Mouse (Mus musculus) spleen, adult 2 months (tissue): ENCODE data around the gene Negr1. TPM values are rescaled to one million over a fixed set of nuclear protein-coding genes. Genes with fewer than 3 reads are reported as not detected.

ENCODE experiments used
- DNase-seq, 2 experiments: peaks; one replicate each; pipeline versions ENCODE4 v3.0.0 to v3.0.0-alpha.2; 2012 to 2021; ENCODE audit warnings: low spot score in 2 of 2, low read depth in 1 of 2
- H3K27ac ChIP-seq: fragments of 200-500 bp; 2 replicates; pipeline ENCODE4 v1.5.1; 2012; ENCODE audit warnings: low read length, inconsistent platforms; ENCODE audit not compliant: insufficient read depth
- H3K27me3 ChIP-seq: fragments of 200-500 bp; 2 replicates; pipeline ENCODE4 v1.6.1; 2012; ENCODE audit warnings: mild to moderate bottlenecking, moderate library complexity, low read length, inconsistent platforms; ENCODE audit not compliant: control insufficient read depth, insufficient read depth
- H3K36me3 ChIP-seq: fragments of 200-500 bp; 2 replicates; pipeline ENCODE4 v1.6.1; 2012; ENCODE audit warnings: mild to moderate bottlenecking, low read length, inconsistent platforms; ENCODE audit not compliant: control insufficient read depth, insufficient read depth
- H3K4me1 ChIP-seq: fragments of 200-500 bp; 2 replicates; pipeline ENCODE4 v1.6.1; 2011; ENCODE audit warnings: inconsistent platforms; ENCODE audit not compliant: control insufficient read depth, insufficient read depth, insufficient read length
- H3K4me3 ChIP-seq: fragments of 200-500 bp; 2 replicates; pipeline ENCODE4 v1.5.1; 2011; ENCODE audit warnings: mild to moderate bottlenecking, inconsistent platforms; ENCODE audit not compliant: insufficient read depth, insufficient read length; ENCODE audit errors: extremely low read depth
- CTCF ChIP-seq: fragments of 200-500 bp; IDR thresholded peaks from 2 replicates; pipeline ENCODE4 v1.5.1; 2011; ENCODE audit warnings: mild to moderate bottlenecking, inconsistent platforms; ENCODE audit not compliant: insufficient read depth, insufficient read length, insufficient replicate concordance; ENCODE audit errors: extremely low read depth
- POLR2A ChIP-seq: fragments of 200-500 bp; IDR thresholded peaks from 2 replicates; pipeline ENCODE4 v1.6.1; 2011; ENCODE audit warnings: low read depth, low read length, inconsistent platforms
- WGBS: fragments of 180-500 bp; shearing (Covaris S2); methylation state at CpG from one replicate; pipeline ENCODE4 v1.1.7; 2018; 5-methylcytosine and 5-hydroxymethylcytosine counted together
- polyA plus RNA-seq: library from polyadenylated mRNA; depleted of rRNA; stranded (reverse); fragments of >200 nt; gene quantifications from 2 replicates; pipeline ENCODE4 v1.2.3, GENCODE M21; 2012

Gene Negr1
- polyA plus RNA-seq, 1 experiment = 0.05 TPM

DNA sequence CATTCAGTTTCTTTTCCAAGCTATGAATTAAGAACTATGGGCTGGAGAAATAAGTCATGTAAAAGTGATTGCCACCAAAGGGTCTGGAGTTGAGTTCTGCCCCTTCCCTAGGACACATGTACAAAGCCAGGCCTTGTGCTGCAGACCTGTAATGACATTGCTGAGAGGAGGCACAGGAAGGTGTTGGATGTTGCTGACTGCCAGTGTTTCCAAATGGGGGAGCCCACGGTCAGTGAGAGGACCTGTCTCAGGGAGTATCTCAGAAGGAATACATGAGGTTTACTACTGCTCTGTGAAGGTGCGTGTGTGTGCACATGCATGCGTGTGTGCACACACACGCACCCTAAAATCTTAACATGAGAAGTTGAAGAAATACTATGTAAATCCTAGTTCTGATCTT, 393.5 kb downstream of the Negr1 start:
- Histone ChIP-seq H3K27ac (no peak overlapping the region), H3K4me3 (no peak overlapping the region), H3K27me3 (no peaks in the 10 kb centered on the region), H3K36me3 (no peaks in the 10 kb centered on the region), H3K4me1 (no peaks in the 10 kb centered on the region)
- no peak for TF ChIP-seq POLR2A
- no peak for TF ChIP-seq CTCF
- WGBS = 85% methylated on average over 4 of the region's 4 CpGs
- DNase-seq = no peak

DNA sequence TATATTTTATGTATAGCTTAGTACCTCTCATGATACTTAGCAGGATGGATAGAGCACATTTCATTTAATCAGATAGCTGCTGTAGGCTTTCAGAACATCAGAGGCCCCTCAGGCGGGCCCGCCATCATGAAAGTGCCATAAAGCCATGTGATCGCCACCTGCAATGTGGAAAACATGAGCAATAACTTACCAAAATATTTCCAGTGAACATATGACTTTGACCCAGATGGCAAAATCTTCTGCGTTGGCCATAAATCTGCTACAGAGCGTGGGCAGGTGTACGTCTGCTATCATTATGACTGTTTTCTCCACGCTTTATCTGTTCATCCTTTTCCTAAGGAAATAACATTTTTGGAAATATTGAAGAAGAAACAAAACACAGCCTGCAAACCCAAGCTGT, 397.0 kb downstream of the Negr1 start:
- DNase-seq = no peak
- TF ChIP-seq POLR2A (no peak), CTCF (no peak)
- 95% methylated on average over 7 of the region's 7 CpGs for WGBS
- Histone ChIP-seq H3K27me3 (no peaks in the 10 kb centered on the region), H3K36me3 (no peaks in the 10 kb centered on the region), H3K4me1 (no peaks in the 10 kb centered on the region), H3K4me3 (no peak overlapping the region), H3K27ac (no peak overlapping the region)

DNA sequence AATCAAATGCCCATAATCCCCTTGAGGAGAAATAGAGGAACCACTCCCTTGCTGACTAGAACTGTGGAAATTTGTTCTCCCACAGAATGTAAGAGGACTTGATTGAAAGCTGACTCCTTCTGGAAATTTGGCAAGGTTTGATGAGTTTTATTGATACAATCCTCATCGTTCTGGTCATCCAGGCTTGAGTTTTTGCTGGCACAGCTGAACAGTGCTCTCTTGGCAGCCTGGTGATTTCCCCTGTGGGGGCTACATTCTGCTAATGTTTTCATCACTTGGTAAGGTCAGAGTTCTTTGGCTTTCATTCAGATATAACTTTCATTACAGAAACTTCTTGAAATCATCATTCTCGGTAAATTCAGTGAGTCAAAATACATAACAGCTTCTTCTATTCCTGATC, 407.2 kb downstream of the Negr1 start:
- no peaks in the 10 kb centered on the region for H3K4me1 ChIP-seq
- TF ChIP-seq POLR2A (no peak), CTCF (no peak)
- H3K4me3 ChIP-seq = no peak overlapping the region
- H3K36me3 ChIP-seq = no peaks in the 10 kb centered on the region
- DNase-seq = no peak
- H3K27me3 ChIP-seq = no peaks in the 10 kb centered on the region
- 82% methylated on average over 2 of the region's 2 CpGs for WGBS
- H3K27ac ChIP-seq = no peak overlapping the region

DNA sequence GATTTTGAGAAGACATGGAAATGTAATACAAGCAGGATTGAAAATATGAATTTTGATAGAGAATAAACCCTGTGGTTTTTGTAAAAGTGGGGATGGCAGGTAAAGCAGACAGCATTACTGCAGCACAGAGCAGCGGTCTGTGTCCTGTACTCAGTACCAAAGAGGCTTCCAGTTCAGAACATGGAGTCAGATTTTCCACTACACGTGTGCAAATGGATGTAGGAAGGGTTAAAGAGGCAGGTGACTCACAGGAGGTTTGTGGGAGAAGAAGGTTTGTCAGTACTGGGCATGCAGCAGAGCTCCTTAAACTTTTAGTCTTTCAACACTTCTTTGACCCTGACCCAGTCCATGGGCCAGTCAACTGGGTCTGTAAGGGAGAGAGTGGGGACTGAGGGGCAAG, 409.5 kb downstream of the Negr1 start:
- DNase-seq = no peak
- Histone ChIP-seq H3K27ac (no peak overlapping the region), H3K4me3 (no peak overlapping the region), H3K36me3 (no peaks in the 10 kb centered on the region), H3K27me3 (no peaks in the 10 kb centered on the region), H3K4me1 (no peaks in the 10 kb centered on the region)
- WGBS = 74% methylated on average over 2 of the region's 2 CpGs
- TF ChIP-seq CTCF = no peak
- TF ChIP-seq POLR2A = no peak

DNA sequence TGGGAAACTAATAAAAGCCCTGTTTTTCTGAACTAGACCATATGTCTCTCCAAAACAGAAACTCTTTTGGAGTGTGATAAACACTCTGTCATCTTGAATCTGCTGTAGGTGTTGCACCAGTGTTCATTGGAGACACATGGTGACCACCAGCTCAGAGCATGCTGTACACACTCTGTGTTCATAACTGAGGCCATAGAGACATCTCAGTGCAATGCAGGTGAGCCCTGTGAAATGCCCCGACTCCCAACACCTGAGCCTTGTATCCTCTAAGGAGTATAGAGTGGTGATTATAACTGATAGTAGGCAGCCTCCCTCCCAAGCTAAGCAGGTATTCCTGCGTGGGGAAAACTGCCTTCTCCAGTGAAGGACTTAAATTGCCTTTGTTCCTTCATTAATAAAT, 415.2 kb downstream of the Negr1 start:
- Histone ChIP-seq H3K36me3 (no peaks in the 10 kb centered on the region), H3K27ac (no peak overlapping the region), H3K27me3 (no peaks in the 10 kb centered on the region), H3K4me1 (no peaks in the 10 kb centered on the region), H3K4me3 (no peak overlapping the region)
- 54% methylated on average over 2 of the region's 2 CpGs for WGBS
- TF ChIP-seq CTCF (no peak), POLR2A (no peak)
- DNase-seq = no peak

DNA sequence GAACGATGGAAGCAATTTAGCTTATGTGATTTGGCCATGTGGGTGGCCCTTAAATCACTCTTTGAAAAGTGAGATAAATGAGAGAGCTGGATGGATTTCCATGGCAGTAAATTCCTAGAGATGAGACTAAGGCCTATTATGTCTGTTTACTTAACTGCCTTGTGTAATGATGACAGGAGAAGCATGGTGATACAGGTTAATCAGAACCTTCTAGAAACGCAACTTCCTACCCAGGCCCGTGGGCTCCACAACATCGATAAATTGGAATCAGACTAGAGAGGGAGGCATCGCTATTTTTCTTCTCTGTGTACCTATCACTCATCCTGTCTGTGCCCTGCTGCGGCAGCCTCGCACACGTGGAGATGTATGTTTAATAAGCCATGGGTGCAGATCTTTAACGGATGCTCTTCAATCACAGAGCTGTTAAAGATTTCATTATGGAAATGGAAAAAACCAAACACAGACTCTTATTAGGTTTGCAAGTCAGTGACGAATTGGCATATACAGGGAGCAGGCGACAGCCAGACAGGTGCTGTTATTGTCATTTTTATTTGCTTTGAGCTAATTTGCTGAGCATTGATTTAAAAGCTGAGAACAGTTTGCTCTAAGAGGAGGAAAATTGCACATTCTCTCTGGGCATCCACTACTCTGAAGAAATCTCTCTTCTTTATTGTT, 418.6 kb downstream of the Negr1 start:
- Histone ChIP-seq H3K4me3 (no peak overlapping the region), H3K27ac (no peak overlapping the region), H3K36me3 (no peaks in the 10 kb centered on the region), H3K27me3 (no peaks in the 10 kb centered on the region), H3K4me1 (no peaks in the 10 kb centered on the region)
- no peak for DNase-seq
- WGBS = 90% methylated on average over 11 of the region's 11 CpGs
- no peak for TF ChIP-seq CTCF
- no peak for TF ChIP-seq POLR2A

DNA sequence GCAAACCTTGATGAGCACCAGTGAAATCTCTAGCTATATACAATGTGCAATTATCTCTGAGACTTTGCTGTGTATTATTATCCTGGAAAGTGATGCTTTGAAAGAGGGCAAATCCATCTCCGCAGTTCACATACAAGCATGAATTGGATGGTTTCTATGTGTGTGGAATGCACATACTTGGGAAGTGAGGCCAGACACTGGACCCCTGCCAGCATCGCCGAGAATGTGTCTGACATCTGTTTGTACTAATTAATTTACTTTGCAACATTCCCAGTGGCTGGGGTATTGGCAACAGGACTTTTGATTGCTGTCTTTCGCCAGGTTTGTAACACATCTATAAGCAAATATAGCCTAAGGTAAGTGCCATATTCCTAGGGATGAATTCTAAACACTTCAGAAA, 420.5 kb downstream of the Negr1 start:
- no peak overlapping the region for H3K4me3 ChIP-seq
- 81% methylated on average over 4 of the region's 4 CpGs for WGBS
- no peak for TF ChIP-seq CTCF
- no peak for TF ChIP-seq POLR2A
- no peaks in the 10 kb centered on the region for H3K36me3 ChIP-seq
- no peaks in the 10 kb centered on the region for H3K4me1 ChIP-seq
- no peak overlapping the region for H3K27ac ChIP-seq
- DNase-seq = no peak
- H3K27me3 ChIP-seq = no peaks in the 10 kb centered on the region
